Mouse (Mus musculus): ENCODE data around the gene Islr.

Gene Islr

GRCm38 (mm10) chr9:58184456-58184855, 19.6 kb downstream of the Islr start:
- POLR2A ChIA-PET = interaction anchor here in 2 of 4 experiments (0.9 to 2.1 kb wide), 4 partner anchors 20 to 144 kb away, joined by 3 to 7 read pairs (median 5); partner anchors contain the start of genes Islr (in 1 of the 2) and Islr2 (in 1 of the 2)
- CTCF ChIA-PET = interaction anchor here in 2 of 4 experiments (0.6 to 1.3 kb wide), 5 partner anchors 20 to 396 kb away, joined by 3 to 4 read pairs (median 4); partner anchors contain the start of genes Islr (in 1 of the 2) and Islr2 (in 1 of the 2)

DNA sequence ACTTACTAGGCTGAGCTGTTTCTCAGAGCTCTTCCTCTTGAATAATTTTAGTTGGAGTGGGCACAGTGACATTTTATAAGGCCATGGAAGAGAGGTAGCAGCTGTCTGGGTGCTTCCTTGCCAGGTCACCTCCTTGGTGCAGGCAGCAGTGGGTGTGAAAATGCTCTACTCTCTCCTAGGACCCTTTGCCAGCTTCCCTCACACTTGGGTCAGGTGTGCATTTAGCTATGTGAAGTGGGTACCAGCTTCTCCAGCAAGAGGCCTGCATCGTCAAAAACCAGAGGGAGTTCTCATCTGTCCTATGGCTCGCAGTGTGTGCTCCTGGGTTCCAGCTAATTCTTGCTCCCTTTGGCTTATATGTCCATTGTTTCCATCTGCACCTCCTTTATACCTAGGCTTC, 24.7 kb downstream of the Islr start:
- ChIA-PET CTCF (interaction anchor here in 2 of 4 experiments (0.8 kb wide), 2 partner anchors 25 to 214 kb away, joined by 3 read pairs; partner anchors contain the start of genes Islr (in 1 of the 2) and Islr2 (in 1 of the 2)), POLR2A (interaction anchor here in 1 of 4 experiments (0.6 to 0.9 kb wide), 2 partner anchors 149 to 1133 kb away, joined by 3 read pairs; no protein-coding TSS in a partner anchor)

DNA sequence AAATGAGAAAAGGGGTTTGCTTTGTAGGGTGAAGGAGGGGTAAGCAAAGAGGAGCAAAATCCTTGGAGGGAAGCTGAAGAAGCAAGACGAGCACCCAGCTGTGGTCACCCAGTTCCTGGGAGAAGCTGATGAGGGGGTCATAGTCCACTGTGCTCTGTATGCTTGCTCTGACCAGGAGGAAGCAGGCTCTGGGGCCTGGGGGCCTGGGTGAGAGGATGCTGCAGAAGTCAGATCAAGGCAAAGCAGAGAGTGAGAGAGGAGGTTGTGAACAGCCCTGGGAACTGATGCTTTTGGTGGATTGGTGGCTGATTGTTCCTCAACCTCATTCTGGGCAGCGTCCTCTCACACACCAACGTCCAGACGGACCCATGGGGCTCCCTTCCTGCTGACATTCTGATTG, 26.9 kb downstream of the Islr start:
- POLR2A ChIA-PET = no interaction called here
- CTCF ChIA-PET = interaction anchor here in 1 of 4 experiments (0.6 kb wide), 1 partner anchor 27 kb away, joined by 3 read pairs; the partner anchor contains the start of genes Islr and Islr2

DNA sequence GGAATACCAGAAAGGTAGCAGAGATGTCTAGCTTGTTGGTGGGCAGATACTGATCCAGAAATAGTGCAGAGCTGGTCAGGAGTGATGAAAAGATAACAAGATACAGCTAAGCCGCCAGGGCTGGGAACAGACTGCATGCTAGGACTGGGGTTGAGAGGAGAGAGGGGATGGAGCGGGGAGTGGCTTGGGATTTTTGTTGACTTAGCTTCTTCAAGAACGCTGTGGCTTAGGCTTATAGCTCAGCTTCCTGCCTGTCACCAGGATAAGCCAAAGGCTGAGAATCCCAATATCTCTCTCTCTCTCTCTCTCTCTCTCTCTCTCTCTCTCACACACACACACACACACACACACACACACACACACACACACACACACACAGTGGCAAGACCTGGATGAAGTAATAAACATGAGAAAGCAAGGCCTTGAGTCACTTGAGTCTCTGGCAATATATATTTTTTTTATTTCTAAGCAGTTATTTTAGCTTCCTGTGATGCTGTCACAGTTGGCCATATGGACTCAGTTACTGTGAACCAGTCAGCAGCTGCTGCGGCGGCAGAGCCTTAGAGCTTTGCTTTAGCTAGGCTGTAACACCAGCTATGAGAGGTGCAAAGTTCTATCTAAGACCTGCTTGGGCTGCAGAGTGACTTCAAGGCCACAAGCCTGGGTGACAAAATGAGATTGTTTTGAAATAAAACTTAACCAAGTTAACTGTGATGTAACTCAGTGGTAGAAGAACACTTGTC, 28.2 kb downstream of the Islr start:
- CTCF ChIA-PET = interaction anchor here in 3 of 4 experiments (0.5 to 1.0 kb wide), 4 partner anchors 23 to 118 kb away, joined by 4 to 10 read pairs (median 6); partner anchors contain the start of genes Islr (in 1 of the 3) and Islr2 (in 1 of the 3)
- POLR2A ChIA-PET = interaction anchor here in 1 of 4 experiments (0.9 to 1.2 kb wide), 2 partner anchors 122 to 124 kb away, joined by 3 read pairs; no protein-coding TSS in a partner anchor

DNA sequence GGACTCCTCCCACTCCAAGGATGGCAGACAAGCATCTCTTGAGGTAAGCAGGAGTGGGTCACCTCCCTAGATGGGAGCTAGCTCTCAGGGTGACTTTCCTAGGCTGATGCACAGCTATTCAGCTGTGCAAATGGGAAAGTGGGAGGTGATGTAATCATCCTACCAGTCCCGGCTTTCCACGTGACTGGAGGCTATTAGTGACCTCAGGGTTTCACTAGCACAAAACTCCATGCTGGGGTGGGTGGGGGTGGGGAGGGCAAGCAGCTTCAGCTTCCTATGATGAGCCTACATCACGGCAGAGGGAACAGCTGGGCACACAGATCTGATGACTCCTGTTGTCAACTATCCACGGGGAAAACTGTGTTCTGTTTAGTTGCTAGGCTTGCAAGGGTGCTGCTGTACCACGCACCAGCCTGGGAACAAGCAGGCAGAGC, 29.3 kb downstream of the Islr start:
- POLR2A ChIA-PET = interaction anchor here (0.6 to 1.9 kb wide), 6 partner anchors 30 to 272 kb away, joined by 3 to 7 read pairs (median 4); no protein-coding TSS in a partner anchor

GRCm38 (mm10) chr9:58172863-58173262, 31.2 kb downstream of the Islr start:
- ChIA-PET CTCF (interaction anchor here in 3 of 4 experiments (0.7 to 1.5 kb wide), 3 partner anchors 11 to 134 kb away, joined by 3 read pairs; no protein-coding TSS in a partner anchor), POLR2A (interaction anchor here in 1 of 4 experiments (1.9 kb wide), 1 partner anchor 232 kb away, joined by 4 read pairs; no protein-coding TSS in a partner anchor)

More for the DNA sequence above, 29.3 kb downstream of the Islr start:
- CTCF ChIA-PET = no interaction called here

DNA sequence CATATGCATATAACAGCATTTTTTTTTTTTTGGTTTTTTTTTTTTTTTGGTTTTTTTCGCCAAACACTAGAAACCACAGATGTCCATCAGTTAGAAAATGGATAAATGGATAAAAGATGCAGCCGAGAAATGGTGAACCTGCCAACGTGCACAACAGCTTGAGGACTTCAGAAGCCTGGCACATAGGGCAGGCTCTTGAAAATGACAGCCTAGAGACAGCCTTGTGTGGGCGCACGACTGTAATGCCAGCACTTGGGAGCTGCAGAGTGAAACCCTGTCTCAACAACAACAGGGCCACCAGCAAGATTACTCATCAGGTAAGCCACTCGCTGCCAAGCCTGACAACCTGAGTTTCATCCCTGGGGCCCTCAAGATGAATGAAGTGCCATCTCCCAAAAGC, 34.7 kb downstream of the Islr start:
- POLR2A ChIA-PET = interaction anchor here in 2 of 4 experiments (0.7 to 1.8 kb wide), 2 partner anchors 11 to 43 kb away, joined by 3 to 4 read pairs; no protein-coding TSS in a partner anchor
- CTCF ChIA-PET = interaction anchor here (0.6 to 1.3 kb wide), 5 partner anchors 35 to 152 kb away, joined by 3 to 6 read pairs (median 4); partner anchors contain the start of genes Islr (in 2 of the 4) and Islr2 (in 2 of the 4)

- ChIA-PET POLR2A (interaction anchor here in 2 of 4 experiments (0.7 to 1.8 kb wide), 3 partner anchors 10 to 42 kb away, joined by 3 to 4 read pairs (median 4); no protein-coding TSS in a partner anchor), CTCF (interaction anchor here in 2 of 4 experiments (0.6 to 0.7 kb wide), 2 partner anchors 36 to 58 kb away, joined by 4 to 5 read pairs; no protein-coding TSS in a partner anchor)
Observed at GRCm38 (mm10) chr9:58168880-58169279, 35.2 kb downstream of the Islr start.

GRCm38 (mm10) chr9:58165779-58166178, 38.3 kb downstream of the Islr start:
- POLR2A ChIA-PET = no interaction called here

DNA sequence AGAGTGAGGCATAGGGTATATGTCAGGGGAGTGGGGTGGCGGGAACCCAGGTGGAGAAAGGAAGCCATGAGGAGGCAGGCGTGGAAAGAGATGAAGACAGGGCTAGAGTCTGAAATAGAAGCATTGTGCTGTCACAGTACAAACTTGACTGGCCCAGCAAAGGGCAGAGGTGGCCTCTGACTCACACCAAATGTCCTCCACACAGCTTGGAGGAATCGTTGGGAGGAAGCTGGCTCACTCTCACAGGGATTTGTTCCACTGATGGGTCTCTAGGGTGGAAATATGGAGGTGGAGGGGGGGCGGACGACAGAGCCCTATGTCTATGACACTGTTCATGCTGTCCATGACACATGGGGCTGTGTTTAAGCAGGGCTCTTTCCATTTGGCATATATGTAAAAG, 41.0 kb downstream of the Islr start:
- ChIA-PET POLR2A (interaction anchor here in 1 of 4 experiments (0.6 kb wide), 1 partner anchor 158 kb away, joined by 3 read pairs; no protein-coding TSS in a partner anchor), CTCF (no interaction called here)

More at GRCm38 (mm10) chr9:58165779-58166178, 38.3 kb downstream of the Islr start:
- CTCF ChIA-PET = interaction anchor here in 1 of 4 experiments (0.6 kb wide), 1 partner anchor 579 kb away, joined by 3 read pairs; no protein-coding TSS in a partner anchor

- POLR2A ChIA-PET = interaction anchor here in 2 of 4 experiments (0.6 to 1.3 kb wide), 2 partner anchors 42 to 50 kb away, joined by 3 read pairs; partner anchors contain the start of genes Islr (in 1 of the 2) and Islr2 (in 1 of the 2)
- CTCF ChIA-PET = interaction anchor here in 3 of 4 experiments (0.5 to 1.0 kb wide), 3 partner anchors 11 to 927 kb away, joined by 3 to 5 read pairs (median 3); no protein-coding TSS in a partner anchor
Observed at GRCm38 (mm10) chr9:58162173-58162572, 41.9 kb downstream of the Islr start.

GRCm38 (mm10) chr9:58160315-58160714, 43.8 kb downstream of the Islr start:
- ChIA-PET POLR2A (interaction anchor here in 2 of 4 experiments (0.6 to 0.7 kb wide), 2 partner anchors 44 to 1007 kb away, joined by 3 read pairs; no protein-coding TSS in a partner anchor), CTCF (no interaction called here)

- CTCF ChIA-PET = interaction anchor here in 1 of 4 experiments (0.6 kb wide), 1 partner anchor 182 kb away, joined by 4 read pairs; no protein-coding TSS in a partner anchor
- POLR2A ChIA-PET = interaction anchor here in 2 of 4 experiments (0.6 to 2.0 kb wide), 3 partner anchors 9 to 1008 kb away, joined by 3 to 4 read pairs (median 3); no protein-coding TSS in a partner anchor
Observed at GRCm38 (mm10) chr9:58159855-58160254, 44.3 kb downstream of the Islr start.

DNA sequence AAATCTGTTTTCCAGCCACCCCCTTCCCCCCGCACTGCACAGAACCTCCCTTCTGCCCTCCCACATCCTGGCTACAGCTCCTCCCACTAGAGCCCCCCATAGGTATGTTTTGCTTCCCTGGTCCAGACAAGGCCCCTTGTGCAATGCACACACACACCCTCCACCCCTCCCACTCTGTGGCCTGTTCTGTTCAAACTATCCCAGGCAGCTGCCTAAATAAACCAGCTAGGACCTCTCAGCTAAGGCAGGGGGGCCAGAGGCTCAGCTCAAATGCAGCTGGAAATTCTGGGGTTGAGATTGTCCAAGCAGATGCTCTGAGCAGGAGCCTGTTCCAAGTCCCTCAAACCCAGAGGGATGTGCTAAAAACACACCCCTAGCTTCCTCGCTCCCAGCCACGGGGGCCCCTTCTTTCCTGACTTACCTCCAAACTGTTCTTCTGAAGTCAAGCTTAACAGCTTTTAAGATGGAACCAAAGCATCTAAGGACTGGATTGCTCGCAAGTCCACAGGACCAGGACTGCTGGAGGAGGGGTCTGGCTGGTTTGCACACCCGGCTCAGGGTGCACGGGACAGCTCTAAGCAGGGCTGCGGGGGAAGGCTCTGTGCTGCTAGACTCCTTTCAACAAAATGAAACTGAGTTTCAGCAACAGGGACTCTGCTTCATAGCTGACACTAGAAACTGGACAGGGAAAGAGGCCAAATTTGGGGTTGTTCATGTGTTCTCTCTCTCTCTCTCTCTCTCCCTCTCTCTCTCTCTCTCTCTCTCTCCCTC, 45.4 kb downstream of the Islr start:
- ChIA-PET POLR2A (interaction anchor here in 3 of 4 experiments (0.5 to 2.0 kb wide), 5 partner anchors 10 to 116 kb away, joined by 3 to 9 read pairs (median 4); no protein-coding TSS in a partner anchor), CTCF (interaction anchor here (0.5 to 0.9 kb wide), 5 partner anchors 10 to 126 kb away, joined by 3 to 4 read pairs (median 3); no protein-coding TSS in a partner anchor)

DNA sequence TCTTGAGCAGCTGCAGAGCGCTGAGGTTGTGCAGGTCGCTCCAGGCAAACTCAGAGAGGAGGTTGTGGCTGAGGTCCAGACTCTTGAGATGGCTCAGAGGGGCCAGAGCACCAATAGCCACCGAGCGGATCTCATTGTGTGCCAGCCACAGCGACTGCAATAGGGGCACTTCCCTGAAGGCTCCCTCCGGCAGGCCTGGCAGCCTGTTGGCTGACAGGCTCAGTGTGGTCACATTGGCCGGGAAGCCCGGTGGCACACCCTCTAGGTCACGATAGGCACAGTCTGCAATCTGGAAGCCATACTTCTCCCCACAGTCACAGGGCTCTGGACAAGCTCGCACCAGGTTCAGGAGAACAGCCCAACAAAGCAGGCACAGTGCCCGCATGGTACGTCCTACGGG, 46.3 kb downstream of the Islr start:
- CTCF ChIA-PET = interaction anchor here in 3 of 4 experiments (0.7 to 1.1 kb wide), 4 partner anchors 10 to 119 kb away, joined by 3 to 5 read pairs (median 3); no protein-coding TSS in a partner anchor
- POLR2A ChIA-PET = interaction anchor here in 2 of 4 experiments (1.0 to 2.0 kb wide), 5 partner anchors 11 to 71 kb away, joined by 3 to 4 read pairs (median 3); no protein-coding TSS in a partner anchor

- POLR2A ChIA-PET = interaction anchor here in 1 of 4 experiments (1.0 to 1.4 kb wide), 5 partner anchors 25 to 122 kb away, joined by 3 read pairs; no protein-coding TSS in a partner anchor
Observed at GRCm38 (mm10) chr9:58156819-58157560, 47.1 kb downstream of the Islr start.

GRCm38 (mm10) chr9:58155366-58155765, 48.7 kb downstream of the Islr start:
- POLR2A ChIA-PET = no interaction called here
- CTCF ChIA-PET = no interaction called here

More at GRCm38 (mm10) chr9:58156819-58157560, 47.1 kb downstream of the Islr start:
- CTCF ChIA-PET = interaction anchor here in 2 of 4 experiments (0.5 to 1.1 kb wide), 3 partner anchors 16 to 118 kb away, joined by 3 to 5 read pairs (median 3); no protein-coding TSS in a partner anchor

All from embryonic stem cell, embryonic (primary cell).